Mouse (Mus musculus): ENCODE results near the gene Rora.
A peak's percentile ranks its signal among the peaks of the same experiment; 100 is the strongest.

Rora gene

GRCm38 (mm10) chr9:68689351-68689750, 35.8 kb downstream of the Rora start:
- DNase-seq = peak; percentile 84 to 89

DNA sequence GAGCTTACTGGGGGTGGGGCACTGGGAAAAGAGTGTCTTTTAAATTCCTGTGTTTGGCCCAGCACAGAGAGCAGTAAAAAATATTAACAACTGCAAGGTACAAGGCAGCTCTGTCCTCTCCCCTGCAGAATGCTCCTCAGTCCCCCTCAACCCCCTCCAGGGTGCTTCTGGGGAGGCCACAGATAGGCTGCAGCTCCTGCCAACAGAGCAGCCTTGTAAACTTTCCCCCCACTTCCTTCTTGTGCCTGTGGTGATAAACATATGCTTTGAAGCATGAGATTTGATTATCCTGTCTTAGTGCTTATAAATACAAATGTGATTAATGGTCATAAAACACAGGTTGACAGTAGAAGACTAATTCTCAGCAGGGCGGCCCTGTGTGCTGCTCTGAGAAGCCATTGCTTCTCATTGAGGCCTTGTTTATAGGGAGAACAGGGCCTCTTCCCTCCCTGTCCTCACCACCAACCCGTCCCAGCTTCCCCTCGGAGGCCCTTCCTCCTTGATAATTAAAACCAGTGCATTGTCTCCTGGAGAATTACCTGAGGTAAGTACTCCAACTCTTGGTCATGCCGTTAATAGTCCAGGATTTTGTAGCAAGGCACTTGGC, 41.4 kb downstream of the Rora start:
- DNase-seq = peak in 1 of 2 experiments; percentile 28

- DNase-seq = peak; percentile 51 to 55
Measured at GRCm38 (mm10) chr9:68695496-68695969, 41.9 kb downstream of the Rora start.

DNA sequence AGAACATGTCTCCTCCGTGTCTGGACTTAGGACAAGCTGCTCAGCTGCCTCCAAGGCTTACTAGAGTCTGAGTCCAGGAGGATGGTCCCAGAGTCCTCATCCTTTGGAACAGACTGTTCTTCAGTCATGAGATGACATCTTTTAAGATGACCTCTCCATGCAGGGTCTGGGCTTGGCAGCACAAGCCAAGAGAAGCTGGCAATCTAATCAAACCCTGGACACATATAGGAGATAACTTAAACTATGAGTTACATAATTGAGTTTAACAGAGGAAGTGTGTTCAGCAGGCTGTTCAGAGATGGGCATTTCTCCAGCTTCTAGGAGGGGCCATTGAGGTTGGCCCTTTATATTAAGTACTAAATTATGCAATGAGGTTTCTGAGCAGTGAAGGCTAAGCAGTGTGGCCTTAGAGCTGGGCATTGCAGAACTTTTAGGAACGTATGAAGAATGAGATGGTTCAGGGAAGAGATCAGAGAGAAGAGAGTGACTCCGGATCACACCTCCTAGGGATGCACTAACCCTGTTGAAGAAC, 42.9 kb downstream of the Rora start:
- no peak for DNase-seq

DNA sequence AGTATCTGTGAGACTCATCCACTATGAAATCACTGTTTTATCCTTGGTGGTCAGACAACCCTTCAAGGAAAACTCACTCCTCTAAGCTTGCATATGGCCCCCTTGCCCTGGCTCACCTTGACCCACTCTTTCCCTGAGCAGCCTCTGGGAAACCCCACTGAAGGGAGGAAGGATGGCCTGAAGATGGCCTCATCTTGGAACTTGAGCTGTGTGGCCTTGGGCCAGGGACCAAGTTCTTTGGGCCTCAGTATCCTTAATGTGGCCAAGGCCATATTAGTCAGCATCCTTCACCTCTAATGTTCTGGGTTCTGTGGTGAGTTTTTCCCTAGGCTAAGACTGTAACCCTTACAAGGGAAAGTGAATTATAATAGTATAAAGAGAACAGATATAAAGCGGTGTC, 45.8 kb downstream of the Rora start:
- DNase-seq = no peak

DNA sequence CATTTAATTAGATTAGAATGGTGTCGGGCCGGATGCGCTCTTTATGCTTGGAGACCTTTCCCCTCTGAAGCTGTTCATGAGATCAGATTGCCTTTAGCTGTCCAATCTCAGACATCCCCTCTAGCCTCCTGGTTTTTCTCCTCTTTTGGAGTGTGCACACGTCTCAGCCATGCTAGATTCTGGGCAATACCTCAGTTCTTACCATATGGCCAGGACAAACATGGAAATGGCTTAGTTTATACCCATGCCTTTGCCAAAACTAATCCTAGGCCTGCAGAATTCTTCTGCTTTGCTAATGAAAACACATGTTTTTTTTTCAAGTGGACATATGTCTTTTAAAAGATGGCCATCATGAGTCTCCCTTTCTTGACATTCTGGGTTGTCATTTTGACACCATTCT, 46.3 kb downstream of the Rora start:
- no peak for DNase-seq

DNA sequence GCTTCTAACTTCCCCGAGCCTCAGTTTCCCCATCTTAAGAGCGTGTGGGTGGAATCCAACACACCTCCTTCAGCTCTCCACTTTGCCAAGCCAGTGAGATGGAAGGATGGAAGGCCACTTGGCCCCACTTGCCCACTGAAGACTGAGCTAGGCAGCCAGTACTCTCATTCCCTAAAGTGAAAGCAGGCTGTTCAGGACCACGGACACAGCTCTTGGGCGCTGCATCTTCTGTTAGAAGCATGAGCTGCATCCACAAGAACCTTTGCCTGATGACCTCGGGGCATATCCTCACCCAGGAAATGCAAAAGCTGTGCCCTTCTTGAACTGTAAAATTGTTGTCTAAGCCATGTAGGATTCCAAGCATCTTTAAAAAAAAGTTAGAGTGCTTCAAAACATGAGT, 54.0 kb downstream of the Rora start:
- no peak for DNase-seq

DNA sequence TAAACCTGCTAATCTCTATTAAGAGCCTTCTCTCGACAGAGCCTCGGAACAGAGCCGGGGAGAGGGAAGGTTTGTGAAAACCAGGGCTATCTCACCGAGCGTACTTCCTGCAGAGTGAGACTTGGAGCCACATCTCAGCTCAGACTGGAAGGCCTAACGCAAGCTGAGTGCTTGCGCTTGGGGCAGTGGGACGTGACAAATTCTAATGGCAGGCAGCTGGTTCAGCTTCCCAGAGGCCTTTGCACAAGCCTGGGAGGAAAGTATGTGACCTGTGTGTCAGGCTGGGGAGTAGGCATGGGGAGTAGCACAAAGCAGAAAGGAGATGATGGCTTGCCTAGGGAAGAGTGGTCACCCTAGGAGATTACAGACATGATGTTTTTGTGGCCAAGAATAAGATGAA, 55.6 kb downstream of the Rora start:
- peak; percentile 34 to 39 for DNase-seq

DNA sequence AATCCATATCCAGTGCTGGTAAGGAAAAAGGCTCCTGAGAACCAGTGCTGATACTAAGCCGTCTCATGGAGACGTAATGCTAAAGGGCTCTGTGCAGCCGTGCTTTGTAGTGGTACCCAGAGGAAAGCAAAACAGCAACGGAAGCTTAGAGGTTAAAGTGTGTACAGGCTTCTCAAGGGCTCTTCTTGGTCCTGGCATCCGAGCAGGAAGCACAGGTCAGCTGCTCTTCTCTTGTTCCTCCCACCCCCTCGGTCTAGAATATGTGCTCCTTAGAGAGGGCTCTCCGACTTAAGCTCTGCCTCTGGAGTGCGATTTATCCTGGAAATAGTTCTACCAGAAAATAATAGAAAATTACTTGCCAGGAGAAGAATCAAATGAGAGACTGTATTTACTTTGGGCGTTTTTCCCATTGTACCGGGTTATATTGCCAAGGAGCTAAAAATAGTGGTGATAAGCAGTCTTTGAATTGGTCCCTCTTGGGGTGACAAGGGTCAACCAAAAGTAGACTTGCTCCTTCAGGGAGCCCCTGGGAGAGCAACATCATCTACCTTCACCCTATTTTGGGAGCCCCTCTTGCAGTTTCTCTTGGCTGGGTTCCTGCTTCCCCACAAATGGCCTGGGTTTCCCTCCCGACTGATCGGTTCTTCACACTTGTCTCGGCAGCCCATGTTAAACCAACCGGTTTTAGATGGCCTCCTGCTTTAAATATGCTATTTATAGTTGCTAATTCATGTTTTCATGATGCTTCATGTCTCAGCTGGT, 57.5 kb downstream of the Rora start:
- DNase-seq = peak in 1 of 2 experiments; percentile 20

DNA sequence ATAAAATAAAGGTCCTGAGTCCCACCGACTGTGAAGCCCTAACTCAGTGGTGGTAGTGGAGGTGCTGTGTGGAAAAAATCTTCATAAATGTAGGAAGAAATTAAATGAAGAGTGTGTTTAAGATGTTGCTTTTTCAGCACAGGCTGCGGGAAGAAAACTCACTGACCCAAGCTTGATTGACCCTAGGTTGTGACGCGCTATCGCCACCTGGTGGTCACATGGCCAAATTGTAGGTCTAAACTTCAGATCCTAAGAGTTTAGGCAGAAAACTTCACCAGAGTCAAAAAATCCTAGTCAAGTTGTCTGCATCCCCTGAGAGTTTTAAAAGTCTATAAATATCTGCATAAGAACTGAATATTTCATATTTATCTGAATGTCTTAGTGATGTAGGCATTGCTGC, 63.4 kb downstream of the Rora start:
- DNase-seq = peak; percentile 63 to 69

DNA sequence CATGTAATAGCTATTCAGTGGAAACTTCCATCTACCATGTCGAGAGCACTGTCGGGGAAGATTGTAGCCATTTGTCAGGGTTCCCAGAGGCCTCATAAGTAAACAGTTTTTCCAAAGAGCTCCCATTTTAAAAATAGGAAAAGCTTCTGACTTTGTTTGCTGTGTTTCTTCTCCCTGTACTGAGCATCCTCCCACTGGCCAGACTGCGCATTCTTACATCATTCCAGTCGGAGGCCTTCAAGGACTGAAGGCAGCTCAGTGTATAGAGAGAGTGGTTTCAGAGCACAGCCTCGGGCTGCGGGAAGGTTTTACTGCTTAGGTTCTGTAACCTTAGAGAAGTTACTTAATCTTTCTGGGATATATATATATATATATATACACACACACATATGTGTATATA, 64.8 kb downstream of the Rora start:
- DNase-seq = no peak

DNA sequence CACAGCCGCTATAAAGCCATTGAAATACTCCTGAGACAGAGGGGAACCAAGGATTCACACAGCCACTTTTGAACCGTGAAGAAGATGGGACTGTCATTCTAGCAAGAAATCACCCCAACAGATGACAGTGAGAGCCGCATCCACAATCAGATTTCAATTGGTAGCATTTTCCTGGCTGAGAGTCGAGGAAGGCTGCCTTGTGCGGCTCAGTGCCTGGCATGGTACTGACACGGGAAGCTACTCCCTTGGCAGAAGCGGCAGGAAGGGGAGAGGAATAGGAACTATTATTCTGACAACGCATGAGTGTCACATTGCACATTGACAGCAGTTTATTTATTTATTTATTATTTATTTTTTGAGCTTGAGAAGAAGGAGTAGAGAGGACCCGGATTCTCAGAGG, 65.7 kb downstream of the Rora start:
- peak; percentile 38 to 41 for DNase-seq

DNA sequence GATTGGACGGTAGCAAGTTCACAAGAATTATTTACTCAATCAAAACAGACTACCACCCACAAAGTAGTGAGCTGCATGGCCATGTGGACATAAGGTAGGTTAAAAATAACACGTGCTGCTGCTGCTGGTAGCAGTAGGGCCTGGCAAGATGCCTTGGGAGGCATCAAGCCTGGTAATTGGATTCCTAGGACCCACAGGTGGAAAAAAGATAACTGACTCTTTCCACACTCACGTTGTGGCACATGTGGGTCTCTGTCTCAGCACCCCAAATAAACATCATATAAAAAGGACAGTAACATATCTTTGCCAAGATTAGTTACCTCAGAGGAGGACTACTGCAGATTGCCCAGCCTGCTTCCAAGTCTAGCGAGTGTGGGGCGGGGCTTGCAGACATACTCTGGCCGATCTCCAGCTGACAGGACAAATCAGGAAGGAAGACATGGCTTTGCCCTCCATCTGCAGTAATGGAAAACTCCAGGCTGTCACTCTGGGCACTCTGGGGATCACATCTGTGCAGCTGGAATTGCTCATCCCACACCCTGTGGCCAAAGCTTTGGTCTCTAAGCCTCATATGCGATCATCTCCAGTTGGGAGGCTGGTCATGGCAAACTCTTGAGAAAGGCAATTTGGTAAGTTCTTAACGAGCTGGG, 71.2 kb downstream of the Rora start:
- DNase-seq = peak; percentile 84 to 86

GRCm38 (mm10) chr9:68727166-68727855, 73.7 kb downstream of the Rora start:
- no peak for DNase-seq

DNA sequence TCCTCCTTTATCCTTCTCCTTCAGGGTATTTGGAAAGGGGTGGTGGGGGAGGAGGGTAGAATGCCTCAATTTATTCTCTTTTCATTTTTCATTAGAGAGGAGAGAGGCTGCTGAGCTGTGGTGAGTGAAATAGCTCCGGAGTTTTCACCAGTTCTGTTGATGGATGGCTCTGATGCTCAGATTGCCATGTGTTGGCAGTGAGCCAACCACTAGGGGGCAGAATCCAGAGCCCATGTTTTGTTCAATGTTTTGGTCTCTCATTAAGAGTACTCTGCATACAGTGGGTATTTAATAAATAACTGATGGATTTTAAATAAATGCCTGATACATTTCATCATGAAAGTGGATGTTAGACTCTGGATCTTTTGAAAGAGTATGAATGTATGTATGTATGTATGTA, 77.9 kb downstream of the Rora start:
- peak; percentile 55 to 65 for DNase-seq

DNA sequence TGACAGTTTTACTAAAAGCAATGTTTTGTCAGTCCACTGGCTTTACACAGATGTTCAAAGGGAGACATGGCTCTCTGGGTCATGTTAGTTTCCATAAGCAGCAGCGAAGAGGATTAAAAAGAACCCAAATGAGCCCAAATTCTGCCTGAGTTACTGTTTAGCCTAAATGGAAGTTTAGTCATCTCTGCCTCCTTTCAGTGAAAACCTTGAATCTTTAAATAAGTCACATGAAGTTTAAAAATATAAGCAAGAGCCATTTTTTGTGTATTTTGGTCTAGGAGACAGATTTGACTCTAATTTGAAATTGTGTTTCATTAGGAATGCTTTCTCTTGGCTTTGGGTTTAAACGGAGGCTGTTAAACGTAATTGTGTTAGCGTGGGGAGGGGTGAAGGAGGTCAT, 79.3 kb downstream of the Rora start:
- no peak for DNase-seq

DNA sequence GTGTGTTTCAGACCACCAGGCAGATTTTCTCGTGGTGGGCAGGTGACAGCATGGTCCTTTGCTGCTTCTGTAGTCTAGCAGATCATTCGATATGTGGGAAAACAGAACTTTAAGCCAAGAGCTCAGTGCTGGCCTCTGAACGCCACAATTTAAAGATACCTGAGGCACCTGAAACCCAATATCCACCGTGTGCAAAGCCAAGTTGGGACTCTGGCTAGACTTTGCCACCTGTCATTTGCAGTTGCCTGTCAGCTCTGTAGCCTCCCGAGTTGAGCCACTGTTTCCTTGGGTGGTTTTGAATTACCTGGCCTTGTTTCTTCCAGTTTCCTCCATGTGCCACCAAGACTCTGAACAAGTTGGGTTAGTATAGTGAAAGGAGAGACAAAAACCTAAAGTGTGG, 82.3 kb downstream of the Rora start:
- no peak for DNase-seq

DNA sequence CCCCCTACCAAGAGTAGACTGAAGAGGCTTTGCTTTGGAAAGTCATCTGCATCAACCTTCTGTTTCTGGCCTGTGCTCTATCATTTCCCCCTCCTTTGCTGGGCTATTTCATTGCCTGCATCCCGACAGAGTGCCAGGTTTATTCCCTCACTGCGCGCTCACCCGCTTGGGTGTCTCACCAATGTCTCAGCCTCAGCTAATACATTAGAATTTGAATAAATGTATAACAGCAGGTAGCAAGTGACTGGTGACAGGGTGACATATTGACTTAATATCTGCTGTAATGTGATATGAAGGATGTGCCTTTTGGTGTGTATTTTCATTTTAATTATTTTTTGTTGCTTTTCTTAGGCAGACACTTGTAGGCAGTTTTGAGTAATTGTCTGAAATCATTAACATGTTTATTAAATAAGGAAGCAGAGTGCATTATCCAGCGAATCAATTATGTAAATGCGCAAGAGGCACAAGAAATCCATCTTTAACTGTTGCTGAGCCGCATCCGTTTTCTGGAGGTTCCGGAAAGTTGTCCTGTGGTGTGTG, 83.7 kb downstream of the Rora start:
- DNase-seq = peak in 1 of 2 experiments; percentile 8

DNA sequence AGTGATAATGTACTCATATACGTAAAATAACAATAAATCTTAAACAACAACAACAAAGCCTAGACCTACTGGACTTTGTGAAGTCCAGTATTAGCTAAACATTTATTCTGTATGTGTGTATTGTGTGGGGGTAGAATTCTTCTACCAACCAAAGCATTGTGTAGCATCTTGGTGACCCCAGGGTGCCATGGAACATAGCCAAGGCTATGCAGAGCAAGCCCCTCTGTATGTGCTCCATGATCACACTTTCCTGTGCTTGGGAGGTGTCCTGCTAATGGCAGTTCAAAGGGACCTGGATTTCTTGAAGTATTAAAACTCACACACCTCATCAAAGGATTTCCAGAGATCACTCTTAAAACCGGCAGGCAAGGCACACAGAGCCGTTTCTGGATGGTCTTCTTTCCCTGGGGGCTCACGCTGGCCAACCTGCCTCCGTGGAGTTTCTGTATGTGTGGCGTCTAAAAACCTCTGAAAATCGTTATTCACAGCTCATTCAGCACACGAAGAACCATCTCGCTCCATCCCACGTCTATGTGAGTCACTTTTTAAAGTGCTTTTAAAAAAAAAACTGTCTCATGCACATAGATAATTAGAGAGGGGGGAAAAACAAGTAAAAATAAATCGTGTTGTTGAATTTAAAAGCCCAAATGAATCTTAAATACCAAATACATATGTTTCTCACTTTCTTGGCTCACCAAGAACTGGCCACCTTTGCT, 92.5 kb downstream of the Rora start:
- peak; percentile 73 to 79 for DNase-seq

DNA sequence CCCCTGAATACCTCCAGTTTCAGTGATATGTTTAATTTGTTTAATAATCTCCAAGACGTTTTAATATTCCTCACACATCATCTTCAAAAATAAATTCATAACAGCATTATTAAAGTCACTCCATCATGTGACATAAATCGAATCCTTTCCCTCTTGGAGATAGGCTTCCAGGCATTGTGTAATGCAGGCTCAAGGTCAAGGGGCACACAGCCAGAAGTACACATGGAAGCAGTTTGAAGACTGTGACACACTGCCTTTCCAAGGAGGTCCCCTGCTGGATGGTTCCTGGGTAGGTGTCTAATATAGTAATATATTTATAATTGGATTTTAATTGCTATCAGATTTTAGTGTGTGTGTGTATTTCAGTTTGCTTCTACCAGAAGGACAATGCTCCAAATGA, 103.4 kb downstream of the Rora start:
- DNase-seq = peak; percentile 42 to 46

DNA sequence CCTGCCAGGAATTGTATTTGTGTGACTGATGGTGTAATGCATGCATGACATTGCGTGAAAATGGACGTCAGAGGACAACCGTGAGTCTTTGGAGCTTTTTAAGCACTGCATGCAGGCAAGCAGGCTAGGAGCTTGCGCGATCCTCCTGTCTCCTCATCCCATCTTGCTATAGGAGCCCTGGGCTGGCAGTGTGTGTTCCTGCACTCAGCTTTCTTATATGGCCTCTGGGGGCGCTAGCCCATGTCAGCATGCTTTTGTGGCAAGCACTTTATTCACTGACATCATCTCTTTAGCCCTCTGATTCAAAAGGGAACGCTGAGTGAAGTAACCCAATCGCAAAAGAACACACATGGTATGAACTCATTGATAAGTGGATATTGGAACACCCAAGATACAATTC, 105.7 kb downstream of the Rora start:
- DNase-seq = peak in 1 of 2 experiments; percentile 44

DNA sequence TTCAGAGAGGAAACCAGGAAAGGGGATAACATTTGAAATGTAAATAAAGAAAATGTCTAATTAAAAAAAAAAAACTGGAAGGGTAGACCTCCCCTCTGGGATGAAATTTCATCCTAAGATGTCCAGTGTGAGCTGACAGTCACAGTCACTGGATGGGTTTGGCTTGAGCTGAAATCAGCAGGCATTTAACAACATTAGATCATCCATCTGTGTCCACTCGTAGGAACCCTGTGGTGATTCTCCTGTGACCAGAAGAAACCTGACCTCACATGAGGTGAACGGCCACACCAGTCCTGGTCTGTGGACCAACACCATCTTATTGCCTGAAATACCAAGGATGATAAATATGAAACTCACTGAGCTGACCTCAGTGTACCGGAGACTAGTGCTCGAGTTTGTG, 106.7 kb downstream of the Rora start:
- peak; percentile 64 to 66 for DNase-seq

All from cerebellum, postnatal 10 days (tissue).